Mouse (Mus musculus): Measurements from ENCODE around the gene Fabp3.

The Fabp3 gene

GRCm38 (mm10) chr4:130308231-130309081 is at the start of gene Fabp3, which contains the start of gene Gm10570:
Gene Fabp3 (plus strand): TSS chr4:130308595.
Gene Gm10570 (minus strand): TSS chr4:130308674.
- DNase-seq (ENCODE audit: low spot score), result no peak

- no peak for DNase-seq (ENCODE audit: low spot score)
These were observed 48.0 kb upstream of the Fabp3 start for GRCm38 (mm10) chr4:130260406-130260805.

GRCm38 (mm10) chr4:130264131-130264530 is 44.3 kb upstream of the Fabp3 start:
- DNase-seq (ENCODE audit: low spot score), result no peak

- peak; percentile 32 for DNase-seq (ENCODE audit: low spot score)
These were observed 43.6 kb upstream of the Fabp3 start for GRCm38 (mm10) chr4:130264698-130265349.

GRCm38 (mm10) chr4:130266601-130267000 is 41.8 kb upstream of the Fabp3 start:
- DNase-seq (ENCODE audit: low spot score), result no peak

- no peak for DNase-seq (ENCODE audit: low spot score)
These were observed 41.3 kb upstream of the Fabp3 start for GRCm38 (mm10) chr4:130267069-130267468.

- no peak for DNase-seq (ENCODE audit: low spot score)
These were observed 39.7 kb upstream of the Fabp3 start for GRCm38 (mm10) chr4:130268736-130269135.

GRCm38 (mm10) chr4:130270089-130270488 is 38.3 kb upstream of the Fabp3 start:
- no peak for DNase-seq (ENCODE audit: low spot score)

- DNase-seq (ENCODE audit: low spot score), result no peak
These were observed 37.6 kb upstream of the Fabp3 start for GRCm38 (mm10) chr4:130270611-130271347.

- DNase-seq (ENCODE audit: low spot score), result no peak
These were observed 34.6 kb upstream of the Fabp3 start for GRCm38 (mm10) chr4:130273698-130274345.

- no peak for DNase-seq (ENCODE audit: low spot score)
These were observed 33.9 kb upstream of the Fabp3 start for GRCm38 (mm10) chr4:130274346-130275015.

- no peak for DNase-seq (ENCODE audit: low spot score)
These were observed 33.2 kb upstream of the Fabp3 start for GRCm38 (mm10) chr4:130275016-130275822.

- DNase-seq (ENCODE audit: low spot score), result no peak
These were observed 32.6 kb upstream of the Fabp3 start for GRCm38 (mm10) chr4:130275823-130276105.

GRCm38 (mm10) chr4:130276573-130277176 is 31.7 kb upstream of the Fabp3 start:
- DNase-seq (ENCODE audit: low spot score), result no peak

GRCm38 (mm10) chr4:130279105-130279504 is 29.3 kb upstream of the Fabp3 start, which contains the start of gene Serinc2:
Gene Serinc2 (minus strand): TSS chr4:130279205.
- no peak for DNase-seq (ENCODE audit: low spot score)

GRCm38 (mm10) chr4:130282856-130283255 is 25.5 kb upstream of the Fabp3 start:
- DNase-seq (ENCODE audit: low spot score), result no peak

GRCm38 (mm10) chr4:130283826-130284225 is 24.6 kb upstream of the Fabp3 start:
- no peak for DNase-seq (ENCODE audit: low spot score)

GRCm38 (mm10) chr4:130286531-130286930 is 21.9 kb upstream of the Fabp3 start:
- no peak for DNase-seq (ENCODE audit: low spot score)

GRCm38 (mm10) chr4:130289824-130290223 is 18.6 kb upstream of the Fabp3 start:
- no peak for DNase-seq (ENCODE audit: low spot score)

GRCm38 (mm10) chr4:130292271-130292670 is 16.1 kb upstream of the Fabp3 start:
- peak; percentile 52 for DNase-seq (ENCODE audit: low spot score)
